Mouse (Mus musculus): ENCODE measurements around the gene Dynlt1a.
"Not testable (repeated sequence)": the region's sequence is repeated elsewhere in the genome, so short reads cannot be mapped to it uniquely, and the experiment has no call there.

GRCm38 (mm10) chr17:6314493-6314892 lies 2.8 kb downstream of the Dynlt1a start:
- TF ChIP-seq CTCF (IDR thresholded peaks at IDR 0.05; ENCODE audit: low read depth, low read length); POLR2A (IDR thresholded peaks at IDR 0.05; ENCODE audit: insufficient read depth, low read length): not testable (repeated sequence)
